Mouse (Mus musculus): ENCODE measurements around the gene Gzmc. TPM values are rescaled to one million over a fixed set of nuclear protein-coding genes. Genes with fewer than 3 reads are reported as not detected.
"Not testable (repeated sequence)": the region's sequence is repeated elsewhere in the genome, so short reads cannot be mapped to it uniquely, and the experiment has no call there.

Gzmc gene
- polyA plus RNA-seq, 1 experiment from 2014 or later, result not detected

- H3K4me2 ChIP-seq (ENCODE audit: low read depth, low read length); H3K27ac ChIP-seq (ENCODE audit: low read length); H3K27me3 ChIP-seq (ENCODE audit: control insufficient read depth, insufficient read depth, low read length); H3K4me1 ChIP-seq (ENCODE audit: control insufficient read depth, insufficient read depth, low read length); H3K36me3 ChIP-seq (ENCODE audit: control insufficient read depth, insufficient read depth, low read length); ATAC-seq (ENCODE audit: insufficient read depth, low FRiP score); H3K9ac ChIP-seq (ENCODE audit: low read length); H3K9me3 ChIP-seq (replicated peaks; ENCODE audit: control insufficient read depth, low read length); H3K4me3 ChIP-seq (replicated peaks; ENCODE audit: low read length): not testable (repeated sequence)
- WGBS, result 31% methylated on average over 5 of the region's 5 CpGs
Measured at GRCm38 (mm10) chr14:56205021-56205420, 29.4 kb downstream of the Gzmc start.

- WGBS, result 11% methylated on average over 2 of the region's 2 CpGs
- Histone ChIP-seq H3K27me3 (ENCODE audit: control insufficient read depth, insufficient read depth, low read length) (no peaks in the 10 kb centered on the region), H3K27ac (ENCODE audit: low read length) (no peak overlapping the region), H3K4me2 (ENCODE audit: low read depth, low read length) (no peak overlapping the region), H3K36me3 (ENCODE audit: control insufficient read depth, insufficient read depth, low read length) (no peaks in the 10 kb centered on the region), H3K9ac (ENCODE audit: low read length) (no peak overlapping the region), H3K4me3 (replicated peaks; ENCODE audit: low read length) (no peak overlapping the region), H3K4me1 (ENCODE audit: control insufficient read depth, insufficient read depth, low read length) (no peaks in the 10 kb centered on the region), H3K9me3 (replicated peaks; ENCODE audit: control insufficient read depth, low read length) (no peaks in the 10 kb centered on the region)
- no peak for ATAC-seq (ENCODE audit: insufficient read depth, low FRiP score)
Measured at GRCm38 (mm10) chr14:56203975-56204374, 30.5 kb downstream of the Gzmc start.

GRCm38 (mm10) chr14:56186946-56187345 is 47.5 kb downstream of the Gzmc start:
- H3K9me3 ChIP-seq (replicated peaks; ENCODE audit: control insufficient read depth, low read length), result no peaks in the 10 kb centered on the region
- no peak overlapping the region for H3K4me3 ChIP-seq (replicated peaks; ENCODE audit: low read length)
- H3K27me3 ChIP-seq (ENCODE audit: control insufficient read depth, insufficient read depth, low read length), result no peaks in the 10 kb centered on the region
- no peak overlapping the region for H3K4me2 ChIP-seq (ENCODE audit: low read depth, low read length)
- no peaks in the 10 kb centered on the region for H3K36me3 ChIP-seq (ENCODE audit: control insufficient read depth, insufficient read depth, low read length)
- H3K9ac ChIP-seq (ENCODE audit: low read length), result no peak overlapping the region
- H3K27ac ChIP-seq (ENCODE audit: low read length), result no peak overlapping the region
- 52% methylated on average over 6 of the region's 6 CpGs for WGBS
- no peak for ATAC-seq (ENCODE audit: insufficient read depth, low FRiP score)
- no peaks in the 10 kb centered on the region for H3K4me1 ChIP-seq (ENCODE audit: control insufficient read depth, insufficient read depth, low read length)

GRCm38 (mm10) chr14:56186521-56186920 is 47.9 kb downstream of the Gzmc start:
- no peak for ATAC-seq (ENCODE audit: insufficient read depth, low FRiP score)
- WGBS, result 74% methylated on average over 5 of the region's 5 CpGs

More at GRCm38 (mm10) chr14:56186521-56186920, 47.9 kb downstream of the Gzmc start:
- no peaks in the 10 kb centered on the region for H3K4me1 ChIP-seq (ENCODE audit: control insufficient read depth, insufficient read depth, low read length)
- no peaks in the 10 kb centered on the region for H3K9me3 ChIP-seq (replicated peaks; ENCODE audit: control insufficient read depth, low read length)
- H3K36me3 ChIP-seq (ENCODE audit: control insufficient read depth, insufficient read depth, low read length), result no peaks in the 10 kb centered on the region
- no peak overlapping the region for H3K27ac ChIP-seq (ENCODE audit: low read length)
- H3K9ac ChIP-seq (ENCODE audit: low read length), result no peak overlapping the region
- H3K27me3 ChIP-seq (ENCODE audit: control insufficient read depth, insufficient read depth, low read length), result no peaks in the 10 kb centered on the region
- no peak overlapping the region for H3K4me2 ChIP-seq (ENCODE audit: low read depth, low read length)
- no peak overlapping the region for H3K4me3 ChIP-seq (replicated peaks; ENCODE audit: low read length)

Other genes with a start within 250 kb of the Gzmc start
- 0.22 and 0.48 TPM in 2 replicates for gene Mcpt1, start 216.7 kb downstream of the Gzmc start, polyA plus RNA-seq (2015; fragmentation: Nextera tagmentation; extraction: Ambion mirVana)
- gene Mcpt9, start 204.2 kb downstream of the Gzmc start, polyA plus RNA-seq (2015; fragmentation: Nextera tagmentation; extraction: Ambion mirVana), result not detected in 2 replicates
- 0.65 and 0.75 TPM in 2 replicates for gene Mcpt2, start 192.6 kb downstream of the Gzmc start, polyA plus RNA-seq (2015; fragmentation: Nextera tagmentation; extraction: Ambion mirVana)
- gene Mcpt4, start 172.3 kb downstream of the Gzmc start, polyA plus RNA-seq (2015; fragmentation: Nextera tagmentation; extraction: Ambion mirVana), result 1.5 and 2.1 TPM in 2 replicates
- gene Mcpt8, start 149.4 kb downstream of the Gzmc start, polyA plus RNA-seq (2015; fragmentation: Nextera tagmentation; extraction: Ambion mirVana), result 2.1 and 4.3 TPM in 2 replicates
- 0.92 and 1.7 TPM in 2 replicates for gene Ctsg, start 132.1 kb downstream of the Gzmc start, polyA plus RNA-seq (2015; fragmentation: Nextera tagmentation; extraction: Ambion mirVana)
- not detected in 2 replicates for gene Gzme, start 114.0 kb downstream of the Gzmc start, polyA plus RNA-seq (2015; fragmentation: Nextera tagmentation; extraction: Ambion mirVana)
- not detected in 2 replicates for gene Gzmd, start 102.0 kb downstream of the Gzmc start, polyA plus RNA-seq (2015; fragmentation: Nextera tagmentation; extraction: Ambion mirVana)
- not detected in 2 replicates for gene Gzmg, start 75.1 kb downstream of the Gzmc start, polyA plus RNA-seq (2015; fragmentation: Nextera tagmentation; extraction: Ambion mirVana)
- gene Gzmn, start 60.1 kb downstream of the Gzmc start, polyA plus RNA-seq (2015; fragmentation: Nextera tagmentation; extraction: Ambion mirVana), result not detected in 2 replicates
- not detected in 2 replicates for gene Gzmf, start 23.2 kb downstream of the Gzmc start, polyA plus RNA-seq (2015; fragmentation: Nextera tagmentation; extraction: Ambion mirVana)
- 1.6 and 1.9 TPM in 2 replicates for gene Gzmb, start 27.6 kb upstream of the Gzmc start, polyA plus RNA-seq (2015; fragmentation: Nextera tagmentation; extraction: Ambion mirVana)
- 0.04 and 0.19 TPM in 2 replicates for gene Atp12a, start 130.4 kb upstream of the Gzmc start, polyA plus RNA-seq (2015; fragmentation: Nextera tagmentation; extraction: Ambion mirVana)
- gene Rnf17, start 167.9 kb upstream of the Gzmc start, polyA plus RNA-seq (2015; fragmentation: Nextera tagmentation; extraction: Ambion mirVana), result 1.2 and 1.4 TPM in 2 replicates

Data from stomach, embryonic 16.5 days (tissue).